Mouse (Mus musculus): ENCODE data around the gene Sspo.

The Sspo gene

DNA sequence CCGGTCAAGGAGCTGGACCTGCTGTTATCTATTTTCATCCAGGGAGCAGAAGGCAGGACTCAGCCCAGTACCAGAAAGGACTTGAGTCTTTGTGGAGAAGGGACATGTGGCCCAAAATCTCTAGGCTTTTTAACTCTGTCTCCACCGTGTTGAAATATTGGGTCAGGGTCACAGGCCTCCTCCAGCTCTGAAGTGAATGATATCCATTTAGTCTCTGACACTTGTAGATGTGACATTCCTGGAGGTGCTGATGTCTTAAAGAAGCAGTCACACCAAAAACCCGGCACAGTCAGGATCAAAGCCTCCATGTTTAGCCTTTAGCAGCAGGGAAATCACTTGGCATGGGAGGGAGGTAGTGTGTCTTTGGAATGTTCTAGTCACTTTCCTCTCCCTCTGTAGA lies 92.7 kb downstream of the Sspo start:
- DNase-seq (ENCODE audit: low spot score) = no peak

DNA sequence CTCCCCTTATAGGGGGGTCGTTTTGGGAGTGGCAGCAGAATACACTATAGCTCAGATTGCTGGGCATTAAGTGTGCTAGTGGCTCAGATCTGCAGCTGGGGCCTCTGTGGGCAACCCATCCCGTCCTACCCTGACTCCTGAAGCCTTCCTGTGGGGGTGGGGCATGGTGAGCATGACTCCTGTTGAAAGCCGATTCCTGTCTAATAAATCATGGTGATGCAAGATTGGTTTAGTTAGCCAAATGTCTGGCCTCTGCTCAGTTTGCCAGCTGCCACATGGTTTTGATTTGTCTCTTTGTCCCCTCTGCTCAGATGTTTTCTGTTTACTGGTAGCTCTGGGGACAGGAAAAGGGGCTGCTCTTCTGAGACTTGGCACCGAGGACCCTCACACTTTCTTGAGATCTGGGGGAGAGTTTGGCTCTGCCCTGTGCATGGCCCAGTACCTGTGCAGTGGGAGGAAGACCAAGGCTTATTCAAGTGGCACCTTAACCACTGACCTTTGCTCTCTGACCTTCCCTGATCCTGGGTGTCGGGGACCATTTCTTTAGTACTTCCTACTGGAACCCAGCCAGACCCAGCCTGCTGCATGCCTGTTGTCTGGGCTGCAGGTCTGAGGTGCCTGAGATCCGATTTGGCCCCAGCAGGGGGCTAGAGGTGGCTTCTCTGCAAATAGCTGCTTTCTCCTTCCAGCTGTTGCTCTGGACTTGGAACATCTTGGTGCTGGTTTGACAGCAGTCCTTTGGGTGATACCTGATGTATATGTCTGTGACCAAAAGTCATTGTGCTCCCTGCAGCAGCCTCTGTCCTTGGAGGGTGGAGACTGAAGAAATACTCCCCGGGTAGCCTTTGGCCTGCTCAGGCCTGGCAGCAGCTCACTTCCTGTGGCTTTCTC lies 93.8 kb downstream of the Sspo start:
- DNase-seq (ENCODE audit: low spot score) = no peak

DNA sequence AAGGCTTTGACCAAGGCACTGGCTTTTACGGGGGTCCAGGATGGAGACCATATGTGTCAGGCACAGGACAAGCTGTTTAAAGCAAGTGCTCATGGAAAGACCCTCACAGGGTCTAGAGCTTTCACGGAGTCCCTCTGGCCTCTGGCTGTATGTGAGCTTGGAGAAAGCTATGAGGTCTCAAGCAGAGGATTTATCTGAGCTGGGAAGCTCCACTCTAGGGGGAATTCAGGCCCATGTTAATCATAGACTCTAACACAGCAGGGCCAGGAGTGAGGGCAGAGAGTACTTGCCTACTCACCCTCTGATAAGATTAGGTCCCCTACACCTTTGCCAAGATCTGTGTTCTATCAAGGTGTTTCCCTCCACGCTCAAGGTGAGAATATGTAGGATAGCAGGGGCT lies 94.6 kb downstream of the Sspo start:
- no peak for DNase-seq (ENCODE audit: low spot score)

DNA sequence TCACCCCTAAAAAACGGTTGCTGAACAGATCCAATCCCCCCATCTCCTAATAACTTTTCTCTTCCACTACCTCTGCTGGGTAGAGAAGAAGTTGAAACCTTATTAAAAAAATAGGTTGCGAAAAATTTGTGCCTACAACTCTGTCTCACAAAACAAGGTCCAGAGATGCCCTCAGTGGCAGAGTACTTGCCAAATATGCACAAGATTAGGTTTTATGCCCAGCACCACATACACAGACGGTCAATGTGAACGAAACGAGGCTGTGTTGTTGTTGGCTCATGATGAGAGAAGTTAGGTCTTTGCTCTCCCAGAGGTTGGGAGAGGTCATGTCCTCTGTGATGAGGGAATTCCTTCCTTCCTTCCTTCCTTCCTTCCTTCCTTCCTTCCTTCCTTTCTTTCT lies 97.2 kb downstream of the Sspo start:
- DNase-seq (ENCODE audit: low spot score) = no peak

DNA sequence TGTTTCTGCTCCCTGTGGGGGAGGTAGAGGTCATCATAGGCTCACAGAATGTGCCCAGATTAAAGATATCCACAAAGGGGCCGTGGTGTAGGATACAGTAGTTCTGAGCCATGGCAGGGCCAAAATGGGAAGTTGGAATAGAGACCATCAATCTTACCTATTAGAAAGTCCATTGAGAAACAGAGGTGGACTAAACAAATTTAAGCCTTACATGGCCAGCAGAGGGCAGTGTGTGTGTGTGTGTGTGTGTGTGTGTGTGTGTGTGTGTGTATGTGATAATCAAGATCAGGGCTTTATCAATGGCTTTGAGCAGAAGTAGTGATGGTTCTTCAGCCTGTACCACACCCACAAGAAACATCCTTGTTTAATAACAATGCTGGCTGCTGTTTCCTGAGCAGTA lies 98.2 kb downstream of the Sspo start:
- no peak for DNase-seq (ENCODE audit: low spot score)

DNA sequence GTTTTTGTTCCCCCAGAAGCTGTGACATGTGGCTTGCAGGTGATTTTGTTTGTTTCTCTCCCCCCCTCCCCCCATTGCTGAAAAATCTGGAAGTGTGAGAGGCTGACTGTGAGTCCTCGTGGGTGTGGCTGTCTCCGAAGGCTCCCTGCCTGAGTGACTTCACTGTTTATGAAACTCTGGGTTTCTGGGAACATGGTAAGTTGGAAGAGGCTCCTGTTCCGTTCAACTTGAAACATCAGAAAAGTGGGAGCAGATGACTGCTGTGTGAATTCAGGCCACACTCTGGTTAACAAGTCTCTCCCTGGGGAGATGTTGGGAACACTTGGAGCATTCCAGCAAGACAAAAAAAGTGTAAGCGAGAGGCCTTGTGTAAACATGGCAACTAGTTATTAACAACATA lies 98.8 kb downstream of the Sspo start:
- no peak for DNase-seq (ENCODE audit: low spot score)

DNA sequence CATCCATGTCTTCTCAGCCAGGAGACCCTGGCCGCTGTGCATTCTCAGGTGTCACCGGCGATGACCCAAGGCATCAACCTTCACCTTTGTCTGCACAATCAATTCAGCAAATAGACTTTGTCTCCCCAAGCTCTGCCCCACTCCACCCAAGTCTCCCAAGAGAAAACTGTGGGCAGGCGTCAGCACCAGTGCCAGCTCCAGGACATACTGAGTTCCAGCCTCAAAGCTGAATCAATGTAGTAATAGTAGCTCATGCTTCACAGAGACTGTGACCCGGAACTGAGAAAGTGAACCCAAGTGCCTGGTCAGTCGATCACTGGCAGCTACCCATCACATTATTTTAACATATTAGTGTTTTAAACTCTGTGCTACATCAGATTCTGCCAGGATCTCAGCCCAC lies 100.3 kb downstream of the Sspo start:
- no peak for DNase-seq (ENCODE audit: low spot score)
